Mouse (Mus musculus): ENCODE measurements around the gene Zfp94.

The Zfp94 gene

GRCm38 (mm10) chr7:24271191-24271590, 45.3 kb downstream of the Zfp94 start:
- no peak for DNase-seq

GRCm38 (mm10) chr7:24270288-24270672, 46.2 kb downstream of the Zfp94 start, which contains the start of gene Zfp93:
Gene Zfp93 (plus strand): TSS chr7:24270420.
- peak; percentile 92 for DNase-seq

DNA sequence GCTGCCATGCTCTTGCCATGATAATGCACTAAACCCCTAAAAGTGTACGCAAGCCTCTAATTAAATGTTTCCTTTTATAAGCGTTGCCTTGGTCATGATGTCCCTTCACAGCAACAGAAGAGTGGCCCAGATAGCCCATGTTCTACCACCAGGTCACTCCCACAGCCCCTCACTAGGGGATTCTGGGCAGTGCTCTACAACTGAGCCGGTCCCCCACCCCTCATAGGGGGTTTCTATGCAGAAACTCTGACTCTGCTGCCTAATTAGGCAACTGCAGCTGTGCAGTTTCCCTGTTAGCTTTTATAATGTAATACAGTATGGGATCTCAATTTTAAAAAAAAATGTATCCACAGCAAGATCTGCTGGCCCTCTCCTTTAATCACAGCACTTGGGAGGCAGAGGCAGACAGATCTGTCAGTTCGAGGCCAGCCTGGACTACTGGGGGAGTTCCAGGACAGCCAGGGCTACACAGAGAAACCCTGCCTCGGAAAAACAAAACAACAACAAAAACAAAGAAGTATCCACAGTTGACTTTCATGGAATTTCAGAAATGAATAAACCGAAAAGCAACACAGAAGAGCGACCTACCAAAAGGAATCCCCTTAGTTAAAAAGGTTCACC, 46.7 kb downstream of the Zfp94 start:
- DNase-seq = no peak

DNA sequence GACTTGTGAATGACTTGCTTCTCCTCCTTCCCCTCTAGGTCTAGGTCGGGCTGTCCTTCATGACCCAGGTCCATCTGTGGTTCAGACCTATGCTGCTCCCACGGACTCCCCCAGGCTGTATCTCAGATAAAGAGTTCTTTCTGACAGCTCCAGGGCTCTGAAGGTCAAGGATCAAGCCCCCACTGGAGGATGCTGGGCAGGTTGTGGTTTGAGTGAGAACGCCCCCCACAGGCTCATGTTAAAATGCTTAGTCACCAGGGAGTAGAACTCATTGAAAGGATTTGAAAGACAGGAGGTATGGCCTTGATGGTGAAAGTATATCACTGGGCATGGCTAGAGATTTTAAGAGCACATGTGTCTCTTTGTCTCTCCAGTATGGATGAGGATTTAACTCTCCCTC, 47.2 kb downstream of the Zfp94 start:
- no peak for DNase-seq

DNA sequence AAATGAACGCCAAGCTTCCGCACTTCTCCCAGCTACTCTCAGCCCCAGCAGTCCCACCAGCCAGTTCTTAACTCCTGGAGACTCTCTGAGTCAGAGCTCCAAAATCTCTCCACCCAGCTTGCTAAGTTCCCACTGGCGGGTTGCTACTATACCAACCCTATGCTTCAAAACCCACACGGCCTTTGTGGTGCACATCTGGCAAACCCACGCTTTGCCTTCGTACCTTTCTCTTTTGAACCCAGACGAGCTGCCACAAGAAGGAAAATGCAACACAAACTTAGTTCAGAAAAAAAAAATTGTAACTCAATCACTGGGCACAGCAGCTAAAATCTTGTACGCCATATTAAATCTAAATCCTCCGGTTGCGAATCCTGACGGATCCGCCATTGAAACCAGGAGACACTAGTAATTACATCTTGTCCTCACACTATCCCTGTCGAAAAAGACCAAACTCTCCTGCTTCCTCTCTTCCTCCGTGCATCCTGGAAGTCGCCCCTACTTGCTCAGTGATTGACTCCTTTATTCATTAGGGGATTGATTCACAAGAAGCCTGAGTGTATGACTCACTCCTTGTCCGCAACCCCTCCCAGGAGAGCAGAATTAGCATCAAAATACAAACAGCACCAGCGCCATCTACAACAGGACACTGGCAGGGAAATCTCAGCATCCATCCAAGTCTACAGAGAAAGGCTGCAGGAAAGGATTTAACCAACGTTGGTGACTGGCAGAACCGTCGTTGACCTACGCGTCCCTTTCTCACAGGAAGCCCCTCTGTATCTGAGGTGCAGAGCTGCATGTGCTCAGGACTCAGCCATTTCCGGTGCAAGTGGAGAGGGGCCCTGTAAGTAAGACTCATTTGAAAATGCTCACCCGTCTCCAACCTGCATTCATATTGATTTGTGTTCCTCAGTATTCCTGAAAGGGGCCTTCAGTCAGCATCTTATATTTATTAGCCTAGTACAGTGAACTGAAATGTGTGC, 48.0 kb downstream of the Zfp94 start:
- DNase-seq = no peak

GRCm38 (mm10) chr7:24260000-24260312, 56.5 kb downstream of the Zfp94 start:
- no peak for DNase-seq

- DNase-seq = no peak
These were observed 57.0 kb downstream of the Zfp94 start for GRCm38 (mm10) chr7:24259306-24259999.

GRCm38 (mm10) chr7:24254633-24255474, 61.6 kb downstream of the Zfp94 start, which contains the start of gene Zfp108:
Gene Zfp108 (plus strand): TSS chr7:24254794.
- DNase-seq = peak; percentile 92

DNA sequence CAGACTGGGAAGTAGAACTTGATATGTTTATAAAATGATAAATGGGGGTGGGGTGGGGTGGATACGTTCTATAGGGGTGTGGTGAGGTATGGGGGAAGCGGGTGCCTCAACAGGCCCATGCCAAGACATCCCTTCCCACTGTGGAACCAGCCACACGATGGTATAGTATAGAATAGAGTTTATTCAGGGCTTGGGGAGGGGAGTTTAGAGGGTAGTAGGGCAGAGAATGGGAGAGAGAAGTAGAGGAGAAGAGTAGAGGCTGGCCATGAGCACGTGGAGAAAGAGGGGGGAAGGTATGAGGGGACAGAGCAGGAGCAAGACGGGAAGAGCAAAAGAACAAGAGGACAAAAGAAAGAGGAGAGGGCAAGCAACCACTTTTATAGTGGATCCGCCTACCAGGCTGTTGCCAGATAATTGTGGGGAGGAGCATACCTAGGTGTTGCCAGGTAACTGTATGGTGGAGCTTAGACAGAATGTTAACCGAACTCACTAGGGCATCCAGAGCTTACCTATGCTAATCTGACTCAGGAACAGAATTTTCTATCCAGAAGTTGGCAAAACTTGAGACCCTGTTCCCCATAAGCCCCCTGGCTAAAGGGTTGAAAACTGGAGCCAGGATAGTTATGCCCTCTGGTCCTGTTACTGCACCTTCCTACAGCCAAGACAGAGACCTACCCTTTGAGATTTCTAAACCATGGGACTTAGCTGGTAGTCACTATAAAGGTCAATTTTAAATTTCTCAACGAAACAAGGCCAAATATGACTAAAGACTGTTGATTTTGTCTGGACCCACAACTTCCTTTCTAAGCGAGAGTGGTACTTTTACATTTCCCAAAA, 62.5 kb downstream of the Zfp94 start:
- DNase-seq = no peak
